Mouse (Mus musculus) spleen, adult 18-20 months (tissue): ENCODE results near the gene Nxpe5.

Experiments
- DNase-seq, 2 experiments: peaks; one replicate each; pipeline ENCODE4 v3.0.0; 2022; ENCODE audit warnings: mixed read lengths in 2 of 2

Nxpe5 gene

GRCm38 (mm10) chr5:138255353-138256093, 29.8 kb downstream of the Nxpe5 start, which contains the start of gene Lamtor4:
Gene Lamtor4 (plus strand): TSS chr5:138255482.
- DNase-seq = peak; percentile 79 to 89

- no peak for DNase-seq
These were observed 30.4 kb downstream of the Nxpe5 start for GRCm38 (mm10) chr5:138256094-138256467.

DNA sequence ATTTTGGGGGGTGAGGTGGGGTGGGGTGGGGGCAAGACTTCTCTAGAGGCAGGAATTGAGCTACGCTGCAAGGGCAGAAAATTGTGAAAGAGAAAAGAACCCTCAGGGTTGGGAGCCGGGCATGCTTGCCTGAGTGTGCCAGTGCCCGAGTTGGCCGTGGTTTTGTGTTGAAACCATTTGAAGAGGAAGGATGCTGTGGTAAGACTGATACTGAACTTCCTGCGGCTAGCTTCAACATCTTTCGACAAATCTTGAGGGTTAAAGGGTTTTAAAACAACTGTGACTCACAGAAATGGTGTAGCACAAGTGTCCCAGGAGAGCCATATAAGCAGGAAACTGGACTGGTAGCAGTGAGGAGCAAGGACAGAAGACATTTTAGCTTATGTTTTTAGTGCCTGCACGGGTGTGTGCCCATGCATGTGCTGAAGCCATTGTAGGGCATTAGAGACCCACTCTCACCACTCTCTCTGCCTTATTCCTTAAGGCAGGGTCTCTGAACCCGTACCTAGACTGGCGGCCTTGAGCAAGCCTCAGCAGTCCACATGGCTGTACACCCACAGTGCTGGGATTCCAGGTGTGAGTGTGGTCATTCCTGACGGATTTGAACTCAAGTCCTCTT, 31.4 kb downstream of the Nxpe5 start:
- DNase-seq = peak in 1 of 2 experiments; percentile 45

DNA sequence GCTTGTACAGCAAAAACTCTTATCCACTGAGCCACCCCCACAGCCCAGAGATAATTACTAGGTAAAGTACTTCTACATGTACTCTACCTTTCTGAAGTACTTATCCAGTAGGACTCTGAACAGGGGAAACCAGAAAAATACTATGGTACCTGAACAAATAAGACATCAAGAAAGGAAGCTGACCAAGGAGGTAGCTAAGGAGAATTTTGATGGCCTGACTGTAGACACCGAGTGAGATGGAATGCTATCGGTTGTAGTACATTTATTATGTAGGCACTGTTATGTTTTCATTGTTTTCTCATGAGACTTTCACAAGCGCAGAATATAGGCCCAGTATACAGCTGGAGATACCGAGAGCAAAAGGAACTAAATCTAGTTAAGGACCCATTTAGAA, 31.9 kb downstream of the Nxpe5 start:
- no peak for DNase-seq

DNA sequence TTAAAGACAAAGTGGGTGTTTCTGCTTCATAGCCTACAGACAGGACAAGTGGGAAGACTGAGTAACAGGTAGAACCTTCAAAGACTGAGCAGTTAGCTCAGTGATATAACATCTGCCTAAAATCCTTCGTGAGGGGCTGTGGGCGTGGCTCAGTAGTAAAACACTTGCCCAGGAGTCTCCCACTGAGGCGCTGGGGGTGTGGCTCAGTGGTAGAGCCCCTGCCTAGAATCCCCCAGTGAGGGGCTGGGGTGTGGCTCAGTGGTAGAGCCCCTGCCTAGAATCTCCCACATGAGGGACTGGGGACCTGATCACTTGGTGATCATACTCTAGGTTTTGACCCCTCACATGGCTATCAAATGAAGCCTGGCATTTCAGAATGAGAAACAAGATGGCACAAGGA, 32.4 kb downstream of the Nxpe5 start:
- no peak for DNase-seq

DNA sequence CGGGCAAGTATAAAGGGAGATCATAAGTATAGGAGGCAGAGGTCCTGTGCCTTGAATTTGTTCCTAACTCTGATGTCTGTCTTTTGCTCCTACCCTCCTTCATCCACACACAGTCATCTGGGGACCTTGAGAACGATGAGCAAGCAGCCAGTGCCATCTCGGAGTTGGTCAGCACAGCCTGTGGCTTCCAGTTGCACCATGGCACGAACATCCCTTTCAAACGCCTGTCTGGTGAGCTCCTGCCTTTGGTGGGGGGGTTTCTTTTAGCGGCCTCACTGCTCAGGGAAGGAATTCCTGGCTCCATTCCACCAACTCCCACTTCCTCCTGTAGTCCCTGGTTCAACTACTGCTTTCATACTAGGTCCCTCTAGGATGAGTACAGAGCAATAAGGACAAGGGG, 32.8 kb downstream of the Nxpe5 start:
- no peak for DNase-seq

- no peak for DNase-seq
These were observed 33.3 kb downstream of the Nxpe5 start for GRCm38 (mm10) chr5:138258993-138259392.

DNA sequence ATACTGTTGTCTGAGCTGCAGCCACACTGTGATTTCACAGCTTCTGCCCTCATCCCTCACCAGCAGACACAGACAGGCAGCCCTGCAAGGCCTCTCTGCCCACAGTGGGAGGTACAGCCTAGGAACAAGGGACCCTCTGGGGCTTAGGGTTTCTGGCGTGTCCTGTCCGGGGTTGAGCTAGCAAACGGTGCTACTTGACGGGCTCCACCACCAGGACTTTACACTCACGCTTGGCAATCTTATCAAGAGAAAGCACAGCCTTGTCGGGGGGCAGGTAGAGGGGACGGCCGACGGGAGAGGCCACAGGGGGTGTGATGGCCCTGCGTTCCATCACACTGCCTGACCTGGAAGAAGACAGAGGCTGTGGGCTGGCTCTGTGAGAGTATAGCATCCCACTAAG, 34.4 kb downstream of the Nxpe5 start:
- DNase-seq = no peak

DNA sequence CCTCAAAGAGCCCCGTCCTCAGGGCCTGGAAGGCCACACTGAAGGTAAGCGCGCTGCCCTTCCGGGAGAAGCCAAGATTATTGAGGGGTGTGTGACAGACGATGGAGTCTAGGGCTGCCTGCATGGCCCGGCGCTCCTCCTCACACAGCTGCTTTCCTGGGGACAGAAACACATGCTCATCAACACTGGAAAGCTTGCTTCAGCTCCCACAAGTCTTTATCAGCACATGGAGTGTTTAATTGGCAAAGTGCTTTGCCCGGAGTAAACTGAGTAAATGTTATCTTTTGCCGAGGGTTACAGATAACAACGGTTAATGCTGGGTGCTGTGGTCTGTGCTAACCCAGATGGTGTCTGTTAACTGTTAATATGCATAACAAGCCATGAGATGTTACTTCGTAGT, 35.1 kb downstream of the Nxpe5 start:
- DNase-seq = no peak

GRCm38 (mm10) chr5:138262001-138262400, 36.3 kb downstream of the Nxpe5 start:
- no peak for DNase-seq

- no peak for DNase-seq
These were observed 37.0 kb downstream of the Nxpe5 start for GRCm38 (mm10) chr5:138262582-138263240.

GRCm38 (mm10) chr5:138263260-138264206, 37.8 kb downstream of the Nxpe5 start, which contains the start of gene BC037034:
Gene BC037034 (minus strand): TSS chr5:138264033.
- peak; percentile 88 to 94 for DNase-seq

DNA sequence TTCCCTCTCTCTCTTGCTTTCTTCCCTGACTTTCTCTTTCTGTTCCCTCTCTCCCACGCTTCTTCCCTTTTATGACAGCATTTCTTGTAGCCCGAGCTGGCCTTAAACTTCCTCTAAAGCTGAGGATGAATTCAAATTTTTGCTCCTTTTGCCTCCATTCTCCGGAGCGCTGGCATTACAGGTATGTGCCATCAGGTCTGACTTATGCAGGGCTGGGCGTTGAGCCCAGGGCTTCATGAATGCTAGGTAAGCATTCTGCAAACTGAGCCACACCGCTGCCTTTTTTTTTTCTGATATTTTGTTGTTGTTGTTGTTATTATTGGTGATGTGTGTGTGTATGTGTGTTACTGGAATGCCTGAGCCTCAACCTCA, 38.5 kb downstream of the Nxpe5 start:
- DNase-seq = no peak

DNA sequence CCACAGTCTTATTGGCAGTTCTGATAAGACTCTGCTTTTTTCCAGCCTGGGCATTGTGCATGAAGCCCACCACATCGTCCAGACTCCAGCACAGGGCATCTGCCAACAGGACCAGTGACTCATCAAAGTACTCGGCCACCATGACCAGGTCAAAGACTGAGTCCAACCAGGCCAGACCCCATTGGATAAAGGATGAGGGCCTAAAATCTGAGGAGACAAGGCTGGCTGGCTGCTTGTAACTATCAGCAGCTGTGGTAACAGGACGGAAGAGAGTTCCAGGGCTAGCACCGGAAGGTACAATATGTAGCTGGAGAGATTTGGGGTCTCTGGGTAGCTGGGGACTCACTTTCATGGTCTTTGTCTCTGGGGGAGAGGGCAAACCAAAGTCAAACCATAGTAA, 40.0 kb downstream of the Nxpe5 start:
- no peak for DNase-seq

- DNase-seq = no peak
These were observed 41.4 kb downstream of the Nxpe5 start for GRCm38 (mm10) chr5:138267114-138267513.

DNA sequence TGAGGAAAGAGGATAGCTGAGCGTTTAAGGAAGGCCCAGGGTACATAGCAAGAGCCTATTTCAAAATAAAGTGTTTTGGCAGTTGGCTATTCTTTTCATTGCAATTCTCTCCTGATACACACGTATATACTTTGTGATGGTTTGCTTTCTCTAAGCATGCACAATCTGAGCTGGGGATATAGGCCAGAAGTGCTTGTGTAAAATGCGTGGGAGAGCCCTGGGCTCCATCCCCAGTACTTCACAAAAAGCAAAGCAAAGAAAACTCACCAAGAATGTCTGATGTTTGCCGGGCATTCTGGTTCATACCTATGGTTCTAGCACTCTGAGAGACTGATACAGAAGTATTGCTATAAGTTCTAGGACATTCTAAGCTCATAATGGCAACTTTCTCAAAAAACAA, 43.3 kb downstream of the Nxpe5 start:
- no peak for DNase-seq

GRCm38 (mm10) chr5:138271232-138271631, 45.5 kb downstream of the Nxpe5 start:
- DNase-seq = no peak

DNA sequence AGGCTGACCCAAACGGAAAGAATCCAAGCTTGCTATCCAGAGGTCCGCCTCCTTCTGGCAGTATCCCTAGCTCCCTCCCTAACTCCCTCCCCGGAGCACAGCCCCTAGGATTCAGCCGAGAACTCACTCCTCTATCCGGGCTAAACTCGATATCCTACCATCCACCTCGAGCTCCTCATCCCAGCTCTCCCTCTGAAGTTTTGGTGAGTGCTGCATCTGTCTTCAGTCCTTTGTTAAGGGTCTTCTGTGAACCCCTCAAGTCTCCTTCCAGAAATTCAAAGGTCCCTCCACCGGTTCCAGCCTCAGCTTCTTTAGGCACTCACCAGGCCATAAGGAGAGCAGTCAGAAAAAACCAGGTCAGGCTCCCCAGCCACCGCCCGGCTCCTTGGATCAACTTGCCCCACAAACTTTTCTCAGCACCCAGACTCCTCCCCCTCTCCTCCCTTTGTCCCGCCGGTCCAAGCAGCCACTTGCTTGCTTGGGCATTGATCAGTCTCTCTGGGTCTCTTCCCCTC, 46.8 kb downstream of the Nxpe5 start, which contains the start of gene Gal3st4:
Gal3st4 (minus strand) TSS at position 432 of the 515 bp plus-strand sequence.
- DNase-seq = no peak

- DNase-seq = no peak
These were observed 48.5 kb downstream of the Nxpe5 start for GRCm38 (mm10) chr5:138274186-138274585.

- DNase-seq = no peak
These were observed 49.7 kb downstream of the Nxpe5 start for GRCm38 (mm10) chr5:138275216-138276050.

- DNase-seq = no peak
These were observed 52.3 kb downstream of the Nxpe5 start for GRCm38 (mm10) chr5:138277994-138278393.
